Mouse (Mus musculus) adrenal gland, postnatal 10 days (tissue): ENCODE results near the gene Dlx6. TPM values are rescaled to one million over a fixed set of nuclear protein-coding genes. Genes with fewer than 3 reads are reported as not detected.
A peak's percentile ranks its signal among the peaks of the same experiment; 100 is the strongest.

Source experiments
- DNase-seq: peaks from one replicate; pipeline ENCODE4 v3.0.0; 2021; ENCODE audit warnings: mixed read lengths
- long read RNA-seq, 2 experiments: library from polyadenylated mRNA; stranded (forward); transcript quantifications; one replicate each; pipeline ENCODE4 v2.0.0; 2021
- total RNA-seq, 2 experiments: library from RNA; stranded (reverse); gene quantifications; 2 replicates each; pipeline ENCODE4 v1.2.3; 2021

Gene Dlx6
- under 1 TPM in 1 of 2 experiments, not detected in 1; 0.57 TPM for total RNA-seq
- long read RNA-seq, experiment 1, result 0 reads
- long read RNA-seq, experiment 2, result 0 reads

DNA sequence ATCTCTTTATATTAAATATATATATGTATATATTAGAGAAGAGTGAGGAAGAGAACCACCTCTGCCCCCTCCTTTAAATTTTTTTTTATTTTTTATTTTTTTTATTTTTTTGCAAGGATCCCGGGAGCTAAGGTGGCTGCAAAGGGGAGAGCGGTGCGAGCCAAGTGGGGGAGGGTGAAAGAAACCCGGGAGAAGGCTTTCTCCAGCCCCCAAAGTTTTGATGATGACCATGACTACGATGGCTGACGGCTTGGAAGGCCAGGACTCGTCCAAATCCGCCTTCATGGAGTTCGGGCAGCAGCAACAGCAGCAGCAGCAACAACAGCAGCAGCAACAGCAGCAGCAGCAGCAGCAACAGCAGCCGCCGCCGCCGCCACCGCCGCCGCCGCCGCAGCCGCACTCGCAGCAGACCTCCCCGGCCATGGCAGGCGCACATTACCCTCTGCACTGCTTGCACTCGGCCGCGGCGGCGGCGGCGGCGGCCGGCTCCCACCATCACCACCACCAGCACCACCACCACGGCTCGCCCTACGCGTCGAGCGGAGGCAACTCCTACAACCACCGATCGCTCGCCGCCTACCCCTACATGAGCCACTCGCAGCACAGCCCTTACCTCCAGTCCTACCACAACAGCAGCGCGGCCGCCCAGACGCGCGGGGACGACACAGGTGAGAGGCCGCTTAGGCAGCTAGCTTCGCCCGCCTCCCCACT is at the start of gene Dlx6:
Gene Dlx6 (plus strand): TSS at position 175 of the 711 bp plus-strand sequence.
- no peak for DNase-seq

DNA sequence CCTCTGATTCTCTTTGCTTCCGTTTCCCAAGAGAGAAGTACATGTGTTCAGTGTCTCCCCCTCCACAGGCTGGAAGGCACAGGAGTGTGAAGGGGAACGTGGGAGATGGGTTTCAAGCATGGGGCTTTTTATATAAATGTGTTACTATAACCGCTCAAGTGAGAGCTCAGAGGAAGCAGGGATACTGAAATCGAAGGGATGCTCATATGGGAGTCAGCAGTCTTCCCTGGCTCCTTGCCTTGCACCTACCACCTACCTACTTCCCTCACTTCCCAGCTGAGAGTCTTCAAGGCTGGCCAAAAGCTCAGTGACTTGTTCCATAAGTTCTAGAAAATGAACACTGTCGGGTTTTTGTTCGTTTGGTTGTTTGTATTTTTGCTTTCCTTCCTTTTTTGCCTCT is 46.3 kb upstream of the Dlx6 start:
- DNase-seq, result no peak

DNA sequence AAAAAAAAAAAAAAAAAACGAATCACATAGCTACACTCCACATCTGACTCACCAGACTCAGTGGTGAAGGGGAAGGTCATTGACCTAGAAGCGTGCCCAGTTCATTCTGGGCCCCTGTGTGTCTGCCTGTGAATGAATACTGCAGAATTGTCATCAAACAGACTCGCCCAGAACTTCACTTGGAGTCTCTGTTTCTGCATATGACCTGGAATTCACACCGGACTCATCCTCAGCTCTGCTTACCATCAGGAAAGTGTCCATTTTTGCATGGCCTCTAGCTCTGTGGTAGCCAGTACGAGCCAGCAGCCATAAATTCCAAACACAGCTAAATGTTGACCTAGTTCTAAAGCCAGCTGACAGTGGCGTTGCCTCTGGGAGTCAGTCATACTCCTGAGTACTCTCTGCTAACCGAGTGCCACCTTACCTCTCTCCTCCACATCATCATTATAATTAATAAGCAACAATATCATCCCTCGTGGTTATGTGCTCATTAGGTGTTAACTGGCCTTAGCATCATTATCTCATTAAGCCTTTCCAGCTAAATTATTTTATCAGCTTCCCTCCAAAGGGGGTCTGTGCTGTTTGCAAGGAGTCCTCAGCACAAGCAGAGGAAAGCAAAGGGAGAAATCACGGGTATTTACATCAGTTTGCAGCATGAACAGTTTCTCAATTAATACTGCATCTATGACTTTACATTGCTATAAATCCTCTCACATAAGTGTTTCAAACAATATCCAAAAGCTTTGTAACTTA is 44.9 kb upstream of the Dlx6 start:
- peak; percentile 8 for DNase-seq

GRCm38 (mm10) chr6:6819134-6819533 is 44.0 kb upstream of the Dlx6 start:
- no peak for DNase-seq

DNA sequence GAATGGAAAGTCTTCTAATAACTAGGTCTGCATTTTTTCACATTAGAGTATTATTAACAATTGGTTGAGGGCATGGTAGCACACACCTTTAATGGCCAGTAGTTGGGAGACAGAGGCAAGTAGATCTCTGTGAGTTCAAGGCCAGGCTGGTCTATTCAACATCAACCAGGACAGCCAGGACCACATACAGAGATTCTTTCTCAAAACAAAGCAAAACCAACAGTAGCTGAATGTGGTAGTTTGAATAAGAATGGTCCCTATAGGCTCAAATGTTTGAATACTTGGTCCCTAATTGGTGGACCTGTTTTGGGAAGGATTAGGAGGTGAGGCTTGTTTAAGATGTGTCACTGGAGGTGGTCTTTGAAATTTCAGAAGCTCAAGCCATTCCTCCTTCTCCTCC is 37.8 kb upstream of the Dlx6 start:
- DNase-seq, result no peak

GRCm38 (mm10) chr6:6826861-6827260 is 36.3 kb upstream of the Dlx6 start:
- no peak for DNase-seq

DNA sequence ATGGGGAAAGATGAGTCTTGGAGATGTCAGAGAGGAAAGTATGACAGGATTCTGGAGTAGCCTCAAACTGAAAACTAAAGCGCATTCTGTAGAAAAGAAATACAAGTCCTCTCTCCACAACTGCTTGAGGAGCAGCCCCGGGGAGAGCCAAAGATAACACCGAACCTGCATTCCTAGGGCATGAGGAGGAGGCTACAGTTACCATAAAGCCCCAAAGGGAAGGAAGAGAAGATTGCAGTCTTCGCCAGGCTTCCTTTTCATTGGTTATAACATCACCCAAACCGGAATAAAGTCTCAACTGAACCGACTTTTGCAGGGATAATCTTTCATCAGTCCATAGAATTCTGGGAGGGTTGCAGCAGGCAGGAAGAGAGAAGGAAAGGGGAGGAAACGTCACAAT is 32.7 kb upstream of the Dlx6 start:
- no peak for DNase-seq

DNA sequence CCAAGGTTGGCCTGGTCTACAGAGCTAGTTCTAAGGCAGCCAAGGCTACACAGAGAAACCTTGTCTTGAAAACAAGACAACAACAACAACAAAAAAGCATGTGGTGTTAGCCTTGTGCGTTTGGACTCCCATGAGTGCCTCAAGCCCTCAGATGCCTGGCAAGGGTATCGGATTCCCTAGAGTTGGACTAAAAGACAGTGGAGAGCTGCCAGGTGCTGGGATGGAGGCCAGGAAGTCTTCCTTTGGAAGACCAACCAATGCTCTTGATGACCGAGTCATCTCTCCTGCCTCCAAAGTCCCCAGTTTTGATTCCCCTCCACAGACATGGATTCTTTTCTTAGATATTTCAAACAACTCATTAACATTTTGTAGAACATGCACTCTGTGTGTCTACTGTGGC is 29.8 kb upstream of the Dlx6 start:
- DNase-seq, result no peak

DNA sequence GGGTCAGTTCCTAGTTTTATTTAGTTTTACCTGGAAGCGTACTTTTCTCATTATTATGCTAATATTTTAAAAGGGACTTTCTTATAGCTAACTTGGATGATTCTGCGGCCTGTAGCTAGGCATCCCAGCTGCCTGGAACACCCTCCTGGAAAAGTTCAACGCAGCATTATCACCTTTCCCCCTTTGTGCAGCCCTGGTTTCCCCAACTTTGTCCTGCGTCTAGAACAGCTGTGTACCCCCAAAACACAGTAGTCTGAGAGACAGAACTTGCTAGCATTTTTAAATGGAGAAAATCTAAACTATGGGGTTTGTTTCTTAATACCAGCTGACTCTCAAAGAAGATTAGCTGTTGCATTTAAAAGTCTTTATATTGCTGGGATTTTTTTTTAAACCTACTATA is 14.6 kb upstream of the Dlx6 start:
- no peak for DNase-seq

- DNase-seq, result no peak
These were observed 13.4 kb upstream of the Dlx6 start for GRCm38 (mm10) chr6:6849744-6850143.

DNA sequence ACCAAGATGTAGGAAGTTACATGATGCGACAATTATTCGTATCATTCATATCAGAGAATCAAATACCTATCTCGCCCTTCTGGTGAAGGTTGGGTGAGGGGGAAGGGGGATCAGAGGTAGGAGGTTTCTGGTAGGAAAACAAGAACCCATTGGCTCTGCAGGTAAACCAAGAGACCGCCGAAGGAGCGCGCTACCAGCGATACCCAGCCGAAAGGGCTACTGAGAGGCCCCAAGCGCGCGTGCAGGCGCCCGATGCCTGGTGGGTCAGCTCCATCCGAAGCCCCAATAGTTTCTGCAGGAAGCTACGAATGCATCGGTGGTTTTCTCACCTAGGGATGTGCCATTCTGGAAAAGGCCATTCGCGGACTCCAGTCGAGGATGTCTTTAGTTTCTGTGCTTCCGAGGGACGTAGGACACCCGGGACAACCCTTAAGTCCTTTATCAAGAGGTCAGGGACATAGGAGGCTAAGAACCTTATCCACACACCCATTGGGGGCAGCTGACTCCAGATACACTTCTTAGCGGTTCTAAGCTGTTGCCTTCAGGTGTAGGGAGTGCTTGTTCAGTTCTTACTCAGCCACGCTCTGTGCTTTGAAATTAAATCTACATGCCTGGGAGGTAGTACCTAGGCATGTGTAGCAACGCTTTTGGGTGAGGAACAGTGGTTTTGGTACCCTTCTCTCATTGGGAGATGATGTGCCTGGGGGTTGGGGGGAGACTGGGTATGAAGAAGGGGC is 12.6 kb upstream of the Dlx6 start:
- DNase-seq, result no peak

- no peak for DNase-seq
These were observed 12.0 kb upstream of the Dlx6 start for GRCm38 (mm10) chr6:6851166-6851565.

DNA sequence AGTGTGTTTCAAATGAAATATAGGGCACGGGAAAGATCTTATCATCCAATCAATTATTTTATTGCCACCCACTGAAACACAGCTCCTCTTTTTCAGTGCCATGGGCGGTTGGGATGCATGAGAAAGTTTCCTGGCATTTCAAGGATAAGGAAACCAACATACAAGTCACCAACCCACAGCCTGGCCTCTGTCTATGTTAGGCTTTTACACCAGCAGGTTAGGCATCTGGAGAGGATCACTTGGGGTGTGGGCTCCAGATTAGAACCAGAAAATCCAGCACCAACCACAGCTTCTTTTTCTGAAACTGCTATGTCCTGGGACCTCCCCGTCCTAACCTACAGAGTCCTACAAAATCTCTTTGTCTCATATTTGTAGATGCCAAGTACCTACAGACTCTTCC is 10.2 kb upstream of the Dlx6 start:
- DNase-seq, result no peak

- no peak for DNase-seq
These were observed 9.0 kb upstream of the Dlx6 start for GRCm38 (mm10) chr6:6854176-6854575.

DNA sequence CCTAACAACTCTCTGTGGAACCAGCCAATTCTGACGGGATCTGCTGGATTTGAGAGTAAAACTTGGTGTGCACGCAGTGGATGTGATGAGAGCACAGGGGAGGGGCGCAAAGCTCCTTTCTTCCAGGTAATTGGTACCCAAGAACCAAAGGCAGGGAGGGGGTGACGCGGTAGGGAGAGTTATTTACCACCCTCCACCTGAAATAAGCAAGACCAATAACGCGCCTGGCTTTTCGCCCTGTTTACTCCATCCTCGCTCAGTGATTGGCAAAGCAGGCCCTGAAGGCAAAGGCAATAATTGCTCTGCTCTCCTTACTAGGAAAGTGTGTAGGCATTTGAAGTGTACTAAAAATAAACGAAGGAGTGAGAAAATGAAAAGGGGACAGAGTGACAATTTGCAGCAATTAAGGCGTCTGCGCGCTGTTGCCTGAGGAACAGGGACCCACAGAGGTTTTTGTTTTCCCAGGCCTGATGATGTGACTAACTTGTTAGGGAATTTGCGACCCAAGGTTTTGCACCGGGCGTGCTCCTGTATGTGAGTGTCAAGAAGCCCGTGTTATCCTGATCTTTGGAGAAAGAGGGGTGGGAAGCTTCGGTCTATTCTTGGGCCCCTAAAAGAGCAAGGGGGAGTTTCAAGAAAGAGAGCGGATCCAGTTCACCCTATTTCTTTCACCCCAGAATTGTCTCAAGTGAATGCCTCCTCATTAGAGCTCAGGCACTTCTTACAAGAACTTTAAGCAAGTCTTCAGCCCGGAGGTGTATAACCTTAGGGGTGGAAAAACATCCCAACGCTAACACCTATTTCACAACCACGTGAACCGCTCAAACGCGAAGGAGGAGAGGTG is 8.0 kb upstream of the Dlx6 start:
- DNase-seq, result no peak

GRCm38 (mm10) chr6:6855746-6856185 is 7.4 kb upstream of the Dlx6 start:
- no peak for DNase-seq

DNA sequence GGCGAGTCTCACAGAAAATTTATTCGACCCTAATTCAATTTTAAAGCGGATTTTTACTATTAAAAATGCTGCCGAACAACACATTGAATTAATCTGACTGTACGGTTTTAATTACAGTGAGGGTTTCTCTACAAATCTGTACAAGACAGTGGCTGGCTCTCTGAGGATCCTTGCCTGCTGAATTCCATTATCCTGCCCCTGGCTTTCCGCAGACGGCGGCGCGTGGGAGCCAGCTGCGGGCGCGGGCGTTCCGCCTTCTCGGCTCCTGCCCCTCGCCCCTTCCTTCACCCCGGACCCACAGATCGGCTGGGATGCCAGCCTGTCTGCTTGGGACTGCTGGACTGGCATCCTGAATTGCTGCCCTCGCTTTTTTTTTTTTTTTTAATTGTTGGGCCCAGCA is 6.8 kb upstream of the Dlx6 start:
- DNase-seq, result no peak

GRCm38 (mm10) chr6:6856881-6857280 is 6.3 kb upstream of the Dlx6 start:
- DNase-seq, result no peak

DNA sequence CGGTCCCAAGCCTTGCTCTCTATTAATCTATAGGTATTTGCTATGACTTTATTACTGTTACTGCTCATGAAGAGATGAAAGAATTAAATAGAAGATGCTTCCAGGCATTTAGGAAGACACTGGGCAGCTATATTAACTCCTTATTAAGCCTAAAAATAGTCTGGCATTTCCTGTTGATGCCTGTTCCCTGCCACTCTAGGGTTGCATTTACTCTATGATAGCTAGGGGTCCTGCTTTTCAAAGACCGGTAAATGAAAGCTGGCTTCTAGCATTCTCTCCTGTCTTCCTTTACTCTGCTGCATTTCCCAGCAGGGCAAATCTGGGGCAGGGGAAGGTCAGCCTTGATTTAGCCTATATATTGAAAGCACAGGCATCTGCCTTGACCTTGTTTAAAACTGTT is 5.4 kb upstream of the Dlx6 start:
- DNase-seq, result no peak

DNA sequence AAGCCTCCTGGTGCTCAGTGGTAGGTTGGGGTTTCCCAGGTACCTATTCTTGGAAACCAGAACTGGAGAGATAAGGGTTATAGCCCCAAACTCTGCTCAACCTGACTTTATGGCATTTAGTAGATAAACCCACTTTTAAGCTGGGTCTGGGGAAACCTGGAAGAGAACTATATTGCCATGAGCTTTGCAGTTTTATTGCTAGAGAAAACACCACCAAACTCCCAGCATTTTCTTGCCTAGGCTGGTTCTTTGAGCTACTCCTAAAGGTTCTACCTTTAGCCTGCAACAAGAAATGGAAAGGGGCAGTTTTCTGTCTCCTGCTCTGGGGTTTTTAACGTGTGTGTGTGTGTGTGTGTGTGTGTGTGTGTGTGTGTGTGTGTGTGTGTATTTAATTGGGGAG is 4.6 kb upstream of the Dlx6 start:
- DNase-seq, result no peak

DNA sequence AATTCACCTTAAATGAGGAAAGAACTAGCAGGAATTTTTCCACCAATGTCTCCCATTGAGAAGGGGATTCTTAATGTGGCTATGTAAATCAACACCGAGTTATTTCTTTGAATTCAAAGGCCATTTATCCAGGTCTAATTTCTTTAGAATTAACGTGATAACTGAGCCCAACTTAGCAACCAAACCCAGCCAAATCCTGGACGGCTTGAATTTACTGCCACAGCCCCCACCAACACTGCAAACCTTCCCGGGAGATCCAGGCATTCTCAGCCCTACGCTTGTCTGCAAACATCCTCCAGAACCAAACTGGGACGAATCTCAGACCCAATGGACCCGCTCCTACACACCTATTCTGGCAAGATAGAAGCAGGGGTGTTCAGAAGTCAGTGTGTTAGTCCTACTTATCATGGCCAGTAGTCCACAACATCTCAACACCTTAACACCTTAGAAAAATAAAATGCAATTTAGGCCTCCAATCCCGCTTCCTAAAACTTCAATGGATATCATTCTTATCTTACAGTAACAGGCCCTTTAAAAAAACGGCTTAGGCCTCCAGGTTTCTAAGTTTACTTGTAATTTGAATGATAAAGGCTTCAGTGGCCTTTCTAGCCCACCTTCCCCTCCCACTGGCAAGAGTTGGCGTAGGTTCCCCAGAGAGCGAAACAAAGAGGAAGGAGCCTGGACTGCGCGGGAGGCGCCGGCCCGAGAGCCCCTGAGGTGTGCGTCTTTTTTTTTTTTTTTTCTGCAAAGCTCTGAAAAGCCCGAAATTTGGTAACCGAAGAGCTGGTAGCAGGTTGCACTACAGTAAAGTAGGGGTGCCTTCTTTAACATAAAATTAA is 3.8 kb upstream of the Dlx6 start:
- DNase-seq, result no peak
